Mouse (Mus musculus): ENCODE measurements at regions not wholly inside any gene's neighbourhood (a gene's known extent, or its start where the extent isn't known, plus 50 kb on each side); places are given as distances from the start of the nearest gene placed in this dataset.
A peak's percentile ranks its signal among the peaks of the same experiment; 100 is the strongest.

DNA sequence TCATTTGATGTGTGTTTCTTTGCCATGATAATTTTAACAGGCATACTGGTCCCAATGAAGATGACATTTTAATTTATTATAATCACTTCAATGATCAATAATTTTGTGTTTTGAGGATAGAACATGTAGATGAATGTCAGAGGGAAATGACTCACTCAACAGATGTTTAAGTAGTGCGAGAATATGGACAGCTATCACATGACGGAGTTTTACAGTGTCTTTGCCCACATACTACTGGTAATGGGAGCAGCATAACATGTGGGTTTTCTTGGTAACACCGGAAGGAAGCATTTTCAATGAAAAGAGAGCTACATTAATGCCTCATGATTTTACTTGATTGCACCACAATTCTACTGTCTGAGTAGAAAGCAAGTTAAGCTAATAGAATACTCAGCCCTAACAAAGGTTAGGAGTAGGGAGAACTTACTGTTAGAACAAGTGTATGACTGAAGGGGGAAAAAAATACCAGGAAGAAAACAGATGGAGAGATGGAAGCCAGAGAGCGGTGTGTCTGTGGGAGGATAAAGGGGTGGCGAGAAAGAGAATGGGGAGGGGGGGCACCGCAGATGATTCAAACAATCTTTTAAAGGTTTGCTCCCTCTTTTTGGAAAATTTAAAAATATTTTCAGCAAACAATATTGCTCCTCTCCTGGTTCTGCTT lies 142.0 kb upstream of the Dph6 start:
- Histone ChIP-seq H3K9ac (replicated peaks) (no peak overlapping the region), H3K4me2 (ENCODE audit: low read depth, low read length) (no peak overlapping the region), H3K27ac (ENCODE audit: low read depth) (no peak overlapping the region), H3K27me3 (ENCODE audit: insufficient read depth, low read length) (no peaks in the 10 kb centered on the region), H3K4me1 (ENCODE audit: insufficient read depth) (no peaks in the 10 kb centered on the region), H3K36me3 (replicated peaks; ENCODE audit: insufficient read depth, low read length) (no peaks in the 10 kb centered on the region), H3K9me3 (ENCODE audit: low read length) (no peaks in the 10 kb centered on the region), H3K4me3 (ENCODE audit: low read depth, low read length) (no peak overlapping the region)
- 78% methylated on average over 6 of the region's 6 CpGs for WGBS (ENCODE audit: insufficient replicate concordance)
- ATAC-seq (no peak), DNase-seq (no peak)
- TF ChIP-seq EP300 (IDR thresholded peaks at IDR 0.05; ENCODE audit: low read depth) (no peak), CTCF (IDR thresholded peaks at IDR 0.05; ENCODE audit: low read depth) (no peak)

DNA sequence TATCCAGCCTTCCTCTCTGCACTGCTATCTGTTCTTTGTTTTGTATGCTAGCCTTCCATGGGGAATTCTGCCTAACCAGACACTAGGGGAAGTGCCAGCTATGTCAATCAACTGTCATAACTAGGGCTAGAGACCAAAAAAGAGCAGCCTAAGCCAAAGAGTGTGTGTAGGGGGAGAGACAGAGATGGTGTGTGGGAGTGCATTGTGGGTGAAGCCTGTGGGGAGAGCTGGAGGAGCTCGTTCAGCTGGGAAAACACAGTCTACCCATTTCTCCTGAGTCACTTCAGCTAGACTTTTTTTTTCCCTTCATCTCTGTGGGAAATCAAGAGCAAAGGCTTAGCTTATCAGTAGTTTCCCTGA lies 142.5 kb upstream of the Dph6 start:
- 9% methylated on average over 1 of the region's 1 CpGs for whole genome bisulfite sequencing (ENCODE audit: insufficient replicate concordance)
- Histone ChIP-seq H3K4me2 (ENCODE audit: low read depth, low read length) (no peak overlapping the region), H3K9me3 (ENCODE audit: low read length) (no peaks in the 10 kb centered on the region), H3K27me3 (ENCODE audit: insufficient read depth, low read length) (no peaks in the 10 kb centered on the region), H3K27ac (ENCODE audit: low read depth) (no peak overlapping the region), H3K36me3 (replicated peaks; ENCODE audit: insufficient read depth, low read length) (no peaks in the 10 kb centered on the region), H3K4me3 (ENCODE audit: low read depth, low read length) (no peak overlapping the region), H3K4me1 (ENCODE audit: insufficient read depth) (no peaks in the 10 kb centered on the region), H3K9ac (replicated peaks) (no peak overlapping the region)
- no peak for TF ChIP-seq EP300 (IDR thresholded peaks at IDR 0.05; ENCODE audit: low read depth)
- no peak for TF ChIP-seq CTCF (IDR thresholded peaks at IDR 0.05; ENCODE audit: low read depth)
- ATAC-seq (no peak), DNase-seq (no peak)

DNA sequence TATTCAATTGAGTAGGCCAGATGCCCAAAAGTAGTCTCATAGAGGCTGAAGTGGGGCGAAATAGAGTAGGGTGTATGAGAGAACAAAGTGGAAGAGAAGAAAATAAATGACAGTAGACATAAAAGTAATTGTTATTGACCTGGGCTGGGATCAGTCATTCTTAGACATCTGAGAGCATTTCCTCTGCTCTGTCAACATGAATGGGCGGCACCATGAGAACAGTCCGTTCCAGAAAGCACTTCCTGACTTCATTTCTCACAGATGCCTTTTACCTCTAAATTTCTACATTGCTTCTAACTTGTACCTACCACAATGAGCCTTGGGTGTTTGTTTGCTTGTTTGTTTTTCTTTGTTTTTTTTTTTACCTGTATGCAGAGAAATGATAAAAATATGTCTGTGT lies 148.5 kb upstream of the Dph6 start:
- no peak for ATAC-seq
- Histone ChIP-seq H3K9me3 (ENCODE audit: low read length) (no peaks in the 10 kb centered on the region), H3K36me3 (replicated peaks; ENCODE audit: insufficient read depth, low read length) (no peaks in the 10 kb centered on the region), H3K27me3 (ENCODE audit: insufficient read depth, low read length) (no peaks in the 10 kb centered on the region), H3K4me3 (ENCODE audit: low read depth, low read length) (no peak overlapping the region), H3K4me1 (ENCODE audit: insufficient read depth) (no peaks in the 10 kb centered on the region), H3K4me2 (ENCODE audit: low read depth, low read length) (no peak overlapping the region), H3K9ac (replicated peaks) (no peak overlapping the region), H3K27ac (ENCODE audit: low read depth) (no peak overlapping the region)
- 59% methylated on average over 3 of the region's 3 CpGs for WGBS (ENCODE audit: insufficient replicate concordance)
- DNase-seq: no peak
- TF ChIP-seq CTCF (IDR thresholded peaks at IDR 0.05; ENCODE audit: low read depth) (no peak), EP300 (IDR thresholded peaks at IDR 0.05; ENCODE audit: low read depth) (no peak)

DNA sequence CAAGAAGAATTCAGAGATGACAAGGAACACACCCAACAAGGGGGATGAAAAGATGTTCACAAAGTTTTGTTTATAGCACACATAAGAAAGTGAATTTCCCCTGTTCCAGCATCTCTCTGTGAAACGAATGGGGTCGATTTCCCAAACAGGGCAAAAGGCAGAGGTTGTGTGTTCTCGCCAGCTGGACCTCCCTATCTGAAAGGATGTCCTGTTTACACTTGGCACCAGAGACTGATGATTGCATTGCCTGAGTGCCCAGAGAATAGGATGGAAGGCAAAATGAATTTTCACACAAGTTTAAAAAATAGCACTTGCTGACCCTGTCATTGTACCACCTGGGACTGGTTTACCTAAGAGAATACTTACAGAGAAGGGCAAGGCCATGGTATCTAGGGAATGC lies 149.2 kb upstream of the Dph6 start:
- Histone ChIP-seq H3K9ac (replicated peaks) (no peak overlapping the region), H3K9me3 (ENCODE audit: low read length) (no peaks in the 10 kb centered on the region), H3K27ac (ENCODE audit: low read depth) (no peak overlapping the region), H3K36me3 (replicated peaks; ENCODE audit: insufficient read depth, low read length) (no peaks in the 10 kb centered on the region), H3K4me1 (ENCODE audit: insufficient read depth) (no peaks in the 10 kb centered on the region), H3K4me3 (ENCODE audit: low read depth, low read length) (no peak overlapping the region), H3K4me2 (ENCODE audit: low read depth, low read length) (no peak overlapping the region), H3K27me3 (ENCODE audit: insufficient read depth, low read length) (no peaks in the 10 kb centered on the region)
- 32% methylated on average over 3 of the region's 3 CpGs for WGBS (ENCODE audit: insufficient replicate concordance)
- ATAC-seq (no peak), DNase-seq (no peak)
- TF ChIP-seq CTCF (IDR thresholded peaks at IDR 0.05; ENCODE audit: low read depth) (no peak), EP300 (IDR thresholded peaks at IDR 0.05; ENCODE audit: low read depth) (0 out of 2 replicates have a peak, but pooled peaks have one; percentile 29)

DNA sequence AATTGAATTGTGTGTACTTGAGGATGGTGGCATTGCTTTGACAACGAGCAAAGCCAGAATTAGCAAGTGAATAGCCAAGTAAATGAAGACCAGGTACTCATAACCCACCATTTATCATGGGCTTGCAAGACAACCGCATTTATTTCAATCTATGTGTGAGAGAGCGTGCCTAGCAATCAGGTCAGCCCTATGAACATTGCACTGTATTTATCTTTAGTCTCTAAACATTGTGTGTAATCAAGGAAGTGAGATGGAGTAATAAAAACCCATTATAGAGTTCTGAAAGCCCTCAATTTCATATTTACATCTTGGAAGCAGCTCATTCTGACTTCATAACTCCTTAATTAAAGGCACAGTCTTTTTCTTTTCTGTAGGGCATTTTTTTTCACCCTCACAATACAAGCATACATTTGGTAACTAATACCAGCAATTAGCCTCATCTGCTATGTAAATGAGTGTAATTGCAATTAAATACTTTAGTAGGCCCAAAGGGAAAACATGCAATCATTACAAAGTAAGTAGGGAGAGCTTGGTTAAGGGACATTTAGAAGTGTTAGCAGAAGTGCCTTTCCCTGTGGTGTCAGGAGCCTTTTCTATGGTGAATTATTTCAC lies 150.8 kb upstream of the Dph6 start:
- Histone ChIP-seq H3K9ac (replicated peaks) (no peak overlapping the region), H3K9me3 (ENCODE audit: low read length) (no peaks in the 10 kb centered on the region), H3K36me3 (replicated peaks; ENCODE audit: insufficient read depth, low read length) (no peaks in the 10 kb centered on the region), H3K4me1 (ENCODE audit: insufficient read depth) (no peaks in the 10 kb centered on the region), H3K27me3 (ENCODE audit: insufficient read depth, low read length) (no peaks in the 10 kb centered on the region), H3K27ac (ENCODE audit: low read depth) (no peak overlapping the region), H3K4me3 (ENCODE audit: low read depth, low read length) (no peak overlapping the region), H3K4me2 (ENCODE audit: low read depth, low read length) (no peak overlapping the region)
- no peak for ATAC-seq
- WGBS (ENCODE audit: insufficient replicate concordance): 67% methylated on average over 3 of the region's 3 CpGs
- no peak for TF ChIP-seq EP300 (IDR thresholded peaks at IDR 0.05; ENCODE audit: low read depth)
- no peak for TF ChIP-seq CTCF (IDR thresholded peaks at IDR 0.05; ENCODE audit: low read depth)
- DNase-seq: no peak

- DNase-seq (no peak), ATAC-seq (no peak)
- H3K9ac ChIP-seq (replicated peaks): no peak overlapping the region
- no peak for TF ChIP-seq CTCF (IDR thresholded peaks at IDR 0.05; ENCODE audit: low read depth)
- no peak for TF ChIP-seq EP300 (IDR thresholded peaks at IDR 0.05; ENCODE audit: low read depth)
- no peak overlapping the region for H3K4me2 ChIP-seq (ENCODE audit: low read depth, low read length)
- no peaks in the 10 kb centered on the region for H3K9me3 ChIP-seq (ENCODE audit: low read length)
- H3K27me3 ChIP-seq (ENCODE audit: insufficient read depth, low read length): no peaks in the 10 kb centered on the region
- no peak overlapping the region for H3K4me3 ChIP-seq (ENCODE audit: low read depth, low read length)
- 63% methylated on average over 5 of the region's 5 CpGs for WGBS (ENCODE audit: insufficient replicate concordance)
- no peaks in the 10 kb centered on the region for H3K36me3 ChIP-seq (replicated peaks; ENCODE audit: insufficient read depth, low read length)
- no peaks in the 10 kb centered on the region for H3K4me1 ChIP-seq (ENCODE audit: insufficient read depth)
- no peak overlapping the region for H3K27ac ChIP-seq (ENCODE audit: low read depth)
Observed at GRCm38 (mm10) chr2:114808046-114808445, 153.3 kb upstream of the Dph6 start.
